Mouse (Mus musculus) ES-CJ7 (cell line): ENCODE results near the gene Sh3bp5.

ENCODE experiments used
- DNase-seq: peaks from one replicate; pipeline ENCODE4 v3.0.0; 2011; ENCODE audit warnings: low read depth, low spot score

Sh3bp5 gene

GRCm38 (mm10) chr14:31345367-31345766 is 90.5 kb downstream of the Sh3bp5 start:
- DNase-seq: no peak

DNA sequence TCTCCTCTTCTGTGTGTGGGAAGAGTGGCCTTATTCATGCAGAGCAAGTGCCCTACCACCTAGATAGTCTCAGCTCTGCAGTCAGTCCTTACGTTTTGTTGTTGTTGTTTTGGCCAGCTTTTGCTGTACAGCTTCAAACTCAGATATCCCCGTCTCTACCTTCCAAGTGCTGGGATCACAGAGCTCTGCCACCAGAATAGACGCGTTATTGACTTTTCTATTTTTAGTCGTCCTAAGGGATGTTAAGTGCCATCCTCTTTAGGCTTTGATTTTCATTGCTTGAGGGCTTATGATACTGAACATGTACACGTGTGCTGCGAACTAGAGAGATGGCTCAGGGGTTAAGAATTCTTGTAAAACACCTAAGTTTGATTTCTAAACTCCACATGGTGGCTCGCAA is 92.6 kb downstream of the Sh3bp5 start:
- DNase-seq: no peak

- DNase-seq: no peak
Observed at GRCm38 (mm10) chr14:31337947-31338346, 97.9 kb downstream of the Sh3bp5 start.

DNA sequence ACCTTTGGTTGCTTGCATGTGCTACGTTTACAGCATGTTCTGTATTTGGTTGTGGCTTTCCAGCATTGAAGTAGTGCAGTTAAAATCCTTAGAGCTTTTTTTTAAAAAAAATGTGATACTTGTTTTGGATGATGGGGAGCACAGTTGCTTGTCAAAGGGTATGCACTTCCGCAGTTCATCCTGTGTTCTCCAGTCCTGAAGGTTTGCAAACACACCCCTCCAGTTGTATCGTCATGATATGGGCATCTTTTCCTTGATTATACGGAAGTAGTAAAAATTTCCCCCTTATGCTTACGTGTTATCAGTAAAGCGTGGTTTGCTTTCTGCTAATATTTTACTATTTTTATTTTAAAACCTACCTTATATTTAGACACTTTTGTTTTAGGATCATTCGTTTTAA is 98.5 kb downstream of the Sh3bp5 start:
- no peak for DNase-seq

DNA sequence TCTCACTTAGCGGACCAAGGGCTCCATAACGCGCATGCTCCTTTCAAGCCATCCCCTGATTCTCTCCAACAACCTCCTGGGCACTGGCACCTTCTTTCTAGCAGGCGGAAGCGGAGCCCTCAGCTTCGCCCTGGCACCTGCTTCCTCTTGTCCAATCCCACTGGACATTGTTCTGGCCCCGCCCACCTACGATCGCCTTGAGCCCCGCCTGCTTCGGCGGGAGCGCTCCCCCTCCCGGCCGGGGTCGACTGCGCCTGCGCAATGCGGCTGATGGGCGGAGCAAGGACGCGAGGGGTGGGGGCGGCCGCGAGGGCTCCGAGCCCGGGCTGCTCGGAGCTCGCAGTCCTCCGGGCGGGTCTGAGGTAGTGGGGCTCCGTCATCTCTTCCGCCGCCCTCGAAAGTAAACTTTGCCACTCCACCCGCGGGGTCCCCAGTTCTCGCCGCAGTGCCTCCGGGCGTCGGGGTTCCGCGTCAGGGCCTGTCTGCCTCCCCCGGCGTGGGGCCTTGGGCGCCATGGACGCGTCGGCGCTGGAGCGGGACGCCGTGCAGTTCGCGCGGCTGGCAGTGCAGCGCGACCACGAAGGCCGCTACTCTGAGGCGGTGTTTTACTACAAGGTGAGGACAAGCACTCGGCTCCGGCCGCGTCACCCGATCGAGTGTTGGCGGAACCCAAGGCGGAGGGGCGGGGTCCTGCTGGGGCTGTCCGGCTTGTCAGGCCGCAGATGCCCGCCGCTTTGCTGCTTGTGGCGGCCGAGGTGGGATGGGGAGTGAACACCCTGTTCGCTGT is 99.3 kb downstream of the Sh3bp5 start, which contains the start of gene Capn7:
Gene Capn7, plus strand, starts transcription at position 270 of the 787 bp plus-strand sequence.
- peak; percentile 98 for DNase-seq

- DNase-seq: no peak
Observed at GRCm38 (mm10) chr14:31335765-31336164, 100.1 kb downstream of the Sh3bp5 start.

DNA sequence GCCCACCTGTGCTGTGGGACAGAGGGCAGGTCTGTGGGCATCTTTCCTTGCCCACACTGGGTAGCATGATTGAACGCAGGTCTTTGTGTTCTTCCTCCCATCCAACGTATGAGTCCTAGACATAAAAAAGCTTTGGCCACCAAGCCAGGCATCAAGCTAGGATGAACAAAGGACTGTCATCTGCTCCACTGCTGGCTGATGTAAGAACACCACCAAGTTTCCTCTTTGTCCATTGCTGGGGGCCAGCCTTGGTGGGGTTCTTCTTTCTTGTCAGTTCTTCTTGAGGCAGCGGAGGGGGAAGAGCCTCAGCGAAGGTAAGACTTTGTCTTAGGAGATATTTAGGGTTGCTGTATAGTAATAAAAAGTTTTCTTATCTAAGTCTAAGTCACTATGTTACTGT is 104.9 kb downstream of the Sh3bp5 start:
- no peak for DNase-seq

DNA sequence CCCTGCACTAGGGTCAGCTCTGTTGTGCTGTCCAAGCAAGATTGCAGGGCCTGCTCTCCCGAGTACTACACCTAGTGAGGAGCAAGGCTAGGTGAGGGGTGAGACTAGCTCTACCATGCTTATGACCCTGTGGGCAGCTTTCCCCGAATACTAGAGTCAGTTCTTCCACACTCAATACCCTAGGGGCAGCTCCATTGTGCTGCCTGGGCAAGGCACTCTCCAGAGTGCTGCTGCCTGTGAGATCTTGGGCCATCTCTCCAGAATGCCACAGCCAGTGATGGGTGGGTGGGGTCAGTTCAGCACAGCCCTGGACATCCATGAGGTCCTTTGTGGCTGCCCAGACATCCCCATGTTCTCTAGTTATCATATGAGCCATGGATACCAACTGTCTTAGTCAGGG is 106.1 kb downstream of the Sh3bp5 start:
- DNase-seq: no peak

GRCm38 (mm10) chr14:31327681-31328080 is 108.2 kb downstream of the Sh3bp5 start:
- peak; percentile 29 for DNase-seq

DNA sequence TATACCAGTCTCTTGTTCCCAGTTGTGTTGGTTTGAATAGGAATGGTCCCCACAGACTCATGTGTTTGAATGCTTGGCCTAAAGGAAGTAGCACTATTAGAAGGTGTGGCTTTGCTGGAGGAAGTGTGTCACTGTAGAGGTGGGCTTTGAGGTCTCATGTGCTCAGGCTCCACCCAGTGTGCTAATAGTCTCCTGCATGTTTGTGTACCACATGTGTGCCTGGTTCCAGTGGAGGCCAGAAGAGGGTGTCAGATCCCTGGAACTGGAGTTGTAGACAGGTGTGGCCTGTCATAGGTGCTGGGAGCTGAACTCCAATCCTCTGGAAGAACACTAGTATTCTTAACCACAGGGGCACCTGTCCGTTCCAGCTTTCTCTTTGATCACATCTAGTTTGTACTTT is 108.7 kb downstream of the Sh3bp5 start:
- peak; percentile 50 for DNase-seq

- DNase-seq: no peak
Observed at GRCm38 (mm10) chr14:31326770-31327169, 109.1 kb downstream of the Sh3bp5 start.

- no peak for DNase-seq
Observed at GRCm38 (mm10) chr14:31325551-31325950, 110.3 kb downstream of the Sh3bp5 start.

GRCm38 (mm10) chr14:31324851-31325250 is 111.0 kb downstream of the Sh3bp5 start:
- DNase-seq: peak; percentile 58

GRCm38 (mm10) chr14:31323849-31324792 is 111.8 kb downstream of the Sh3bp5 start, which contains the start of gene Dnah1:
Gene Dnah1 (minus strand): TSS chr14:31323896.
- DNase-seq: peak; percentile 55

GRCm38 (mm10) chr14:31323189-31323588 is 112.7 kb downstream of the Sh3bp5 start:
- DNase-seq: no peak

GRCm38 (mm10) chr14:31322191-31322590 is 113.7 kb downstream of the Sh3bp5 start:
- DNase-seq: no peak

DNA sequence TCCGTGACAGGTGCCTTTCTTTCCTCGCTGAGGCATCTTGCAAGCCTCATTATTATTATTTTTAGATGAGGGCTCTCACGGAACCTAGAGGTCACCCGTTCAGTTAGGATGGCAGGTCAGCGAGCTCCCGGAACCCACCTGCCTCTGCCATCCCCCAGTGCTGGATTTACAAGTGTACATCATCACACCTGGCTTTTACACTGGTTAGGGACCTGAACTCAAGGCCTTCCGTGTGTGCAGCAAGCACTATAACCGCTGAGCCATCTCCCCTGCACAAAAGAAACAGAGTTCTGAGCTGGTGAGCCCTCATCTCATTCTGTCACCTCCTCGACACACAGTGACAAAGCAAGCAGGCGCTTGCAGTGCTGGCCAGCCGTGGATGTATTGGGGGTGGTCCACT is 114.7 kb downstream of the Sh3bp5 start:
- DNase-seq: no peak

DNA sequence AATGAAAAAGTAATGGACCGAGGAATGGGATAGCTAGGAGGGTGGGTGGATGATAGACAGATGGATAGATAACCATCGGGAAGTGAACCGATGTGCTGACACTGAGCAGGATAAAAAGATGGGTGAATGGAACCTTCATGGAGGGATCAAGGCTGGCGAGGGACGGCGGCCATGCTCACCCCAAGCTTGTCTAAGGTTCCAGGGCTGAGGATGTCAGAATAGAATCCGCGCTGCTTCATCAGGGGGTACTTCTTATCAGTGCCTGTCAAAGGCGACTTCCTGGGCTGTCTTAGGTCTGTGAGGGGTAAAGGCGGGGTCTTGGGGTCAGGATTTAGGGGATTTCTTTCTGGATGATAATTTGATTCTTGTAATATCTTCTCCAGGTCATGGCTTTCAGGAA is 116.3 kb downstream of the Sh3bp5 start:
- DNase-seq: no peak

- DNase-seq: no peak
Observed at GRCm38 (mm10) chr14:31317754-31318153, 118.1 kb downstream of the Sh3bp5 start.

- no peak for DNase-seq
Observed at GRCm38 (mm10) chr14:31316613-31317012, 119.3 kb downstream of the Sh3bp5 start.

GRCm38 (mm10) chr14:31313192-31313591 is 122.7 kb downstream of the Sh3bp5 start:
- DNase-seq: no peak
